Mouse (Mus musculus) B cell, adult 62 days (primary cell): ENCODE measurements around the gene 4933415F23Rik. TPM values are rescaled to one million over a fixed set of nuclear protein-coding genes. Genes with fewer than 3 reads are reported as not detected.

Experiments used
- total RNA-seq: library from RNA; stranded (reverse); gene quantifications from 4 replicates; pipeline ENCODE4 v1.2.4, GENCODE M21; 2023

4933415F23Rik gene
- total RNA-seq: not detected in 4 replicates

GRCm38 (mm10) chr1:23102021-23102420, at the start of gene 4933415F23Rik:
4933415F23Rik (minus strand) TSS chr1:23102253.

